Mouse (Mus musculus): ENCODE results near the gene Muc2.
"Not testable (repeated sequence)": the region's sequence is repeated elsewhere in the genome, so short reads cannot be mapped to it uniquely, and the experiment has no call there.

Gene Muc2

DNA sequence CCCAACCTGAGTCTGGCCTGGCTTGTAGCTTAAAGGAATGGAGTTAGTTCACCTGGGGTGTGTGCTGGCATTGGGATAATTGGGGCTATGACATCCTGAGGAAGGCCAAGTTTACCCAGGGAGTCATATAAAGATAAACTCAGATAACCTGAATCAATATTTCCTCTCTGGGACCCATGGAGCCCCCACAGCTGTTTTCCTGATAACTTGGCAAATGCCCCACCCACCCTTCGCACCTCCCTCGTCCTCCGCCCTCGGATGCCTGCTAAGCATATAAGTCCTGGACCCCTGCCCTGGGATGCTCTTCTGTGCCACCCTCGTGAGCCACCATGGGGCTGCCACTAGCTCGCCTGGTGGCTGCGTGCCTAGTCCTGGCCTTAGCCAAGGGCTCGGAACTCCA lies at the start of gene Muc2:
Muc2 (plus strand) TSS at position 301 of the 400 bp plus-strand sequence.
- no peak for DNase-seq (ENCODE audit: low read depth in 1 of 2, low spot score in 2 of 2)

DNA sequence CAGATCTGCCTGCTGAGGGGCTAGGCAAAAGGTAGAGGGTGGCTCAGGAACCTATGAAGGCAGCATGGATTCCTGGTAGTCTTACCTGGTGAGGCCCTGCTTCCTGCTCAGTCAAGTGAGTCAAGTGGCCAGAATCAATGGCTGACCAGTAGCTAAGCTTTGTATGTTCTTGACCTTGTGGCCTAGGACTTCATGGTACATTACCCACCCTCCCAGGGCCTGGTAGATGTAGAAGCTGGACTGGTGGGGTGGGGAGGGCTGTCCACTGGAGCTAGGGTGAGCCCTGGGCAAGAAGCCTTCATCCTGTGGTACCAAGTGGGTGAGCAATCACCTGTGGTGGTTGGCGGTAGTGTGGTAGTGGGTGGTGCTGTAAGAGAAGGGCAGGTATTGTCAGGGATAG lies 47.8 kb upstream of the Muc2 start:
- DNase-seq (ENCODE audit: low read depth in 1 of 2, low spot score in 2 of 2): no peak

DNA sequence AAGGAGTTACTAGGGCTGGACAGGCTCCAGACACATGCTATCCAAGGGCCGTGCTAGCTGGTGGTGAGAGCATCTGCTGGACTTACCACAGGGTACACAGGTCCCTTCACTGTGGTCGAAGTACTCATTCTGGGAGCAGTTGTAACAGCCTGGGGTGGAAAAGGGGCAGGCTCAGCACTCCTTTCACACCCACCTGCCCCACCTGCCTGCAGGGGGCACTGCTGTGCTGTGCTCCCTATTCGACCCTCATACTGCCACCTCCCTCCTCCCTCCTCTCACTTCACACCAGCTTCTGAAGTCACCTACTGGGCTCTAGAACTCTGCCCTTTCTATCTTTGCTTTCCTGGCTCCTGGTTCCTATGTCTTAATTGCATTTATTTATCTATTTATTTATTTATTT lies 47.0 kb upstream of the Muc2 start:
- no peak for DNase-seq (ENCODE audit: low read depth in 1 of 2, low spot score in 2 of 2)

DNA sequence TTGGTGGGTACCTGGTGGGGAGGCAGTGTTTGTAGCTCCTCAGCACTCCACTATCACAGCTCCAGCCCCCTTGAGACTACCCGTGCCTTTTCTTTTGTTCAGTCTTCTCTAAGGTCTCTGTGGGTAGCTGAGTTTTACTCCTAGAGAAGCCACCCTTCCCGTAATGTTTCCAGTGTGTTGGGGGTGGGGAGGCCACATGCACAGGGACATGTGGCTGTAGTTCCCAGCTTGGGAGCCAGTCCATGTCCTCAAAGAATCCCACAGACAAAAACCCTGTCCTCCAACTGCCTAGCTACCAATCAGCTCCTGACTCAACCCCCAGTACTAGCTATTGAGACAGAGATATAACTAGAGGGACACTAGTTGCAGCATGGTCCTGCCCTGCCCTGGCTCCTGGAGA lies 43.1 kb upstream of the Muc2 start:
- no peak for DNase-seq (ENCODE audit: low read depth in 1 of 2, low spot score in 2 of 2)

DNA sequence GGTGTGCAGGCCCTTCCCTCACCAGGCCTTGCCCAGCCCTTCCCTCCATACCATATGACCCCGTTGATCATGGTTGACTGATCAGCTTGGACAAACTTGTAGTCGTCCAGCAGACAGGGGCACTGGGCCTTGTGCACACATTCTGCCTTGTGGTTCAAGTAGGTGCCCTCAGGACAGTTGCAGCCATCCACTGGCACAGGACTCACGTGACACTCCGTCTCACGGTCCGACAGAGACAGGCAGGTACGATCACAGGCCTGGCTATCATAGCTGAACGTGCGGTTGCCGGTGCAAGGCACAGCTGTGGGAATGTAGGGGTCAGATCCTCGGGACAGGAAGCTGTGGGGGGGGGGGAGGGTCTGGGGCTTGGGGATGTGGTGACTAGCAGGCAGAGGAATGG lies 42.3 kb upstream of the Muc2 start:
- DNase-seq (ENCODE audit: low read depth in 1 of 2, low spot score in 2 of 2): no peak

DNA sequence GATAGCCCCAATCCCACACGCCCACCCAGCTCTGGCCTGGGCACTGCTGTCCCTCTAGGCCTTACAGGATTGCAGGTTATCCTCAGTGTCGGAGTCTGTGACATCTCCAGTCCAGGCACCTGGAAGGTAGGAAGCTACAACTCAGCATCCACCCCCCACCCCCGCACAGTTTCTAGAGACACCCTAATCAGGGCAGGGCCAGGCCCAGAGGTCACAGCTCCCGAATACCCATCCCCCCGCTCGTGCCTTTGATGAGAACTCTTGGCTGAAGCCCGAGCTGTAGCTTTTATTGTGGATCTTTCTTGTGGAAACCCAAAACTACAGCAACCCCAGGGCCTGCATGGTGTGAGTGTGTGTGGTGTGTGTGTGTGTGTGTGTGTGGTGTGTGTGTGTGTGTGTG lies 37.9 kb upstream of the Muc2 start:
- DNase-seq (ENCODE audit: low read depth in 1 of 2, low spot score in 2 of 2): no peak

DNA sequence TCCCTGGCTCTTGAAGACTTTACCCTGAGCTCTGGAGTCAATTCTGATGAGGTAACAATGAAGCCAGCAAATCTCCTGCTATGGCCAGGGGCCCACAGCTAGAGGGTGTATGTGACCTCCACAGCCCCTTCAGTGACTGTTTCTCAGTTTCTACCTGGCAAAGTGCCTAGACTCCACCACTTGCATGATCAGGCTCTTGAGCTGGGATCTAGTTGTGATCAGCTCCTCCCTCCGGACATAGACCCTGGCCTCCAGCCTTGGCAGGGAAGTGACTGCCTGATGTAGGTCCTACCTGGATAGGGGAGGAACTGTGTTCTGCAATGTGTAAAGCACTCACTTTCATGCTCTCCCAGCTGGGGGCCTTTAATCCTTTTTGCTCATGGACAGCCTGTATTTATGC lies 29.8 kb upstream of the Muc2 start:
- no peak for DNase-seq (ENCODE audit: low read depth in 1 of 2, low spot score in 2 of 2)

DNA sequence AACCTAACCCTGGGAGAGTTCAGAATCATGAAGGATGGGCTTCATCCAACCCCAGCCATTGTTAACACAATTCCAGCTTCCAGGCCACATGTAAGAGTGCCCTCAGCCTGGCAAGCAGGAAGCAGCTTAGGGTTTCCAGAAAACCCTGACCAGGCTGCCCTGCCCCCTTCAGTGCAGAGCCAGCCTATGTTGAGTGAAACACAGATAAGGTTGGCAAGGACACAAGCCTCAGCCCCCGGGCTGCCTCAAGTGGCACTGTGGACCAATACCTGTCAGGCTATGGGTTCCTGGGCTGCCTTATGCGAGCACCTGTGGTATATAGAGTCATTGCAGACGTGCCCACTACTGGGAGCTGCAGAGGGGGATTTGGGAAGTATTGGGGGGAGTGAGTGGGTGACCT lies 28.7 kb upstream of the Muc2 start:
- DNase-seq (ENCODE audit: low read depth in 1 of 2, low spot score in 2 of 2): no peak

DNA sequence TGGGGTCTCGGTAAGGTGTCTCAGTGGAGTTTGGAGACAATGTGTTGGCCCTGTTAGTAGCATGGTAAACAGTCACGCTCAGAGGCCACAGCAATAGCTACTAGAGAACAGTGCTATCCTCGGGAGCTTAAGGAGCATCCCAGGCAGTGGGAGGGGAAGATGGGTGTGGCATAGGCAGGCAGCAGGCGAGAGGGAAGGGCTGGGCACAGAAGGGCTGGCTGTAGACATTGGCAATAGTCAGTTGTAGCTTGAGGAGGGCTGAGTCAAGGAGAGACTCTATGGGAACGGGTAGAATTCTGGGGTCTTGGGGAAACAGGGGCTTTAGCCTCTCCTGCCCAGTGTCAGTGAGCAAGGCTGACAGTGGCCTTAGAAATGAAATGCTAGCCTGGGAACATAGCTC lies 27.9 kb upstream of the Muc2 start:
- DNase-seq (ENCODE audit: low read depth in 1 of 2, low spot score in 2 of 2): no peak

DNA sequence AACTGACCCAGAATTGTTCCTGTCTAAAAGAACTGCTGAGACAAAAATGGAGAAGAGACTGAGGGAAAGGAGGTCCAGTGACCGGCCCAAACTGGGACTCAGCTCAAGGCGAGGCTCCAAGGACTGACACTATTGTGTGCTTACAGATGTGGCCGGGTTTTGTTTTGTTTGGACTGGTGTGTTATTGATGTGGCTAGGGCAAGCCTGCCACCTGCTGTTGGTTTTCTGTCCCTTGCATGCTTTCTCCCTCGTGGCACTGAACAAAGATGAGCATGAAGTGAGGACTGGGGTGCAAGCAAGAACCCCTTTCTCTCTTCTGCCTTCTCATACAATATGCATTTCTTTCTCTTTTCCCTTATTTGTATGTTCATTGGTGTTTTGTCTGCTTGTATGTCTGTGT lies 23.9 kb upstream of the Muc2 start:
- no peak for DNase-seq (ENCODE audit: low read depth in 1 of 2, low spot score in 2 of 2)

DNA sequence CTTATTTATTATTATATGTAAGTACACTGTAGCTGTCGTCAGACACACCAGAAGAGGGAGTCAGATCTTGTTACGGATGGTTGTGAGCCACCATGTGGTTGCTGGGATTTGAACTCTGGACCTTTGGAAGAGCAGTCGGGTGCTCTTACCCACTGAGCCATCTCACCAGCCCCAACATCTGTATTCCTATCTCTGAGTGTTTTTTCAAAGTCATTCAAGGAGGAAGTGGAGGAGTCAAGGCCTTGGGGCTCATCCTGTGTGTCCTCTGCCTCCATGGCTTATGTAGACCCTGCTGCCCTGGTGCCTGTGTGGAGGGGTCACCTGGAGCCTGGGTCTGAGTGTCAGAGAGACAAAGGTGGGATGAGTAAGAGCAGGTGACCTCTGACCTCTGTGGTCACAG lies 21.0 kb upstream of the Muc2 start:
- not testable (repeated sequence) for DNase-seq (ENCODE audit: low read depth in 1 of 2, low spot score in 2 of 2)

DNA sequence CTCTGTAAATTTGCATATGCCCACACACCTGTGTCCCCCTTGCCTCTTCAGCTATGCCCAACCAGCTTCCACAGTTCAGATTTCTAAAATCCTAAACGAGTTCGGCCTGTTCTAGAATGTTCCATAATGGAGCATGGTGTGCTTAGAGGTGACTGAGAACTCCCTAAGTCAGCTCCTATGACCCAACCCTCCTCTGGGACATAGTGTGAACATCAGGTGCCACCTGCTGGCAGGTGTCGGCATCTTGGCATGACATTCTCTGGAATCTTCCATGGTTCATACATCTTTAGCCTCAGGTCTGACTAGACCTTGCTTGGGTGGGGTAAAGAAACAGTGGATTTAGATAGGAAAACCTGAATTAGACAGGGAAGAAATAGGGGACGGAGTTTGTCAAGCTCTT lies 19.1 kb upstream of the Muc2 start:
- DNase-seq (ENCODE audit: low read depth in 1 of 2, low spot score in 2 of 2): no peak

DNA sequence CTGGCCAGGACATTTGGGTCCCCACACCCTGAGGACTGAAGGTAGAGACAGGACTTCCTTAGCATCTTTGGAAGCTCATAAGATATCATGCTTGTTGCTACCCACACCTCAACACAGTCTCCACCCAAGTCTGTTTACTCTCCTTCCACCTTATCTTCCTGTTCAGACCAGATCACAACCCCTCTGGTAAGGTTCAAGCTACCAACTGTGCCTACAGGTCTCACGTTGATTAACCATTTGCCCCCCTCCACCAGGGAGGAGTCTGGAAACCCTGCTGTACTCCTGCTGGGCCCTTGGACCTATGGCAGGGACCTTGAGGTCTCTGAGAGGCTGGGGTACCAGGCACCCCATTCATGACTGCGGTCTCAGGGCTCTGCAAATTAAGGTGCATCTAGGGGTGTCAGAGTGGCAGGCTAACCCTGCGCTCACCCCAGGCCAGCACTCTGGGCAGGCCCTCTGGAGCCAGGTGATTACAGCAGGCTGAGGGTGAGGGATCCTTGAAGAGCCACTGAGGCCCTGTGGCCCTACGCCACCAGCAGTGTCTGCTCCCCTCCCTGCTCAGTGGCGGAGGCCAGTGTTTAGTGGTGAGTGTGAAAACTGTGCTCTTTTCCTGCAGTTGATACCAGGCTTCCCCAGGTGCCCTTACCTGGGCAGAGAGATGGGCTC lies 18.4 kb upstream of the Muc2 start:
- no peak for DNase-seq (ENCODE audit: low read depth in 1 of 2, low spot score in 2 of 2)

DNA sequence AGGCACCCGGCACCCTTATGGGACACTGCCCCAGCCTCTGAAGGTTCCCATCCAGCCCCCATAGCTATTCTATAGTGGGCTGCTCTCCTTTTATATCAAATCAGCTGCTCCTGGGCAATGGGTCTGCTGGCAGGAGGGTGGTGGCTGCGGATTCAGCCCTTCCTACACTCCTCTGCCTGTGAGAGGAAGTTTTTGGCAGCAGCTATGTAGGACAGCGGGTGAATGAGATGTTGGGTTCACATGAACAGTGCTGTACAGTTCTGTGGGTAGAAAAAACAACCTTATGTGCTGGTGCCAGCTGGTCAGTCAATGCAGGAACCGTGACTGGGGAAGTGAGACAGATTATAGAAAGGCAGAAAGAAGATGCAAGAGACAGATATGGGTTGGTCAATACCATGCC lies 11.2 kb upstream of the Muc2 start:
- DNase-seq (ENCODE audit: low read depth in 1 of 2, low spot score in 2 of 2): no peak

DNA sequence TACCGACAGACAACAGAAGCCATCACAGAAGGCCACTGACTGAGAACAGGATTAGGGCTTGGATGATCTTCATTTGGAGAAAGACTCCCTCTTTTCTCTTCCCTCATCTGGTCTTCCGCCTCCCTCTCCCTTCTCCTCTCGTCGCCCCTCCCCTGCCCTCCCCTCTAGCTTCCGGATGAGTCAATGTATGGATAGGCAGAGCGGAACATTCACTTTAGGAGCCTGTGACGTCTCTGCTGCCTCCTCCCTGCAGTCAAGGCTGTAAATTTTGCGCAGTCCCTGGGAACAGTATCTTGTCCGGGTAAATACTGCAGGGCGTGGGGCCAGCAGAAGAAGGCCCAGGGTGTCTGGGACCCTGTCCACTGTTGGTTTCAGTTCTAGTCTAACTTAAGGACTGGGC lies 2.8 kb upstream of the Muc2 start:
- DNase-seq (ENCODE audit: low read depth in 1 of 2, low spot score in 2 of 2): no peak

DNA sequence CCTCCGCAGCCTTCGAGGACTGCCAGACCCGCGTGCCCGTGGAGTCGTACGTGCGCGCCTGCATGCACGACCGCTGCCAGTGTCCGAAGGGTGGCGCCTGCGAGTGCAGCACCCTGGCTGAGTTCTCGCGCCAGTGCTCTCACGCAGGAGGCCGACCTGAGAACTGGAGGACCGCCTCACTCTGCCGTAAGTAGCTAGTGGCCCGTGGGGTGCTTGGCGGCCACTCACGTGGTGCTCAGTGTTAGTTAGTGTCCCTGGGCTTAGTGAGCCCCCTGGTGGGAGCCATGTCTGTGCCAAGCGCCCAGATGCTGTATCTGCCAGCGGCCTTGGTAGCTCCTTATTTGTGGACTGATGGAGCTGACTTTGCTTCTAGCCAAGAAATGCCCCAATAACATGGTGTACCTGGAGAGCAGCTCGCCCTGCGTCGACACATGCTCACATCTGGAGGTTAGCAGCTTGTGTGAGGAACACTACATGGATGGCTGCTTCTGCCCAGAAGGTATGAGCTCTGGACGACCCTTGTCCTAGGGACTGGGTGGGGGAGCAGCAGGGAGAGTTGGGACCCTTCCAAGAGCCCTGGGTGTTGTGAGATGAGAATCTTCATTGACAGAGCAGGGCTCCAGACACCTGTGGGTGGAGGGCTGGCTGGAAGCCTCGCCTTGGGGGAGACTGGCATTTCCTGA lies 3.6 kb downstream of the Muc2 start:
- no peak for DNase-seq (ENCODE audit: low read depth in 1 of 2, low spot score in 2 of 2)

DNA sequence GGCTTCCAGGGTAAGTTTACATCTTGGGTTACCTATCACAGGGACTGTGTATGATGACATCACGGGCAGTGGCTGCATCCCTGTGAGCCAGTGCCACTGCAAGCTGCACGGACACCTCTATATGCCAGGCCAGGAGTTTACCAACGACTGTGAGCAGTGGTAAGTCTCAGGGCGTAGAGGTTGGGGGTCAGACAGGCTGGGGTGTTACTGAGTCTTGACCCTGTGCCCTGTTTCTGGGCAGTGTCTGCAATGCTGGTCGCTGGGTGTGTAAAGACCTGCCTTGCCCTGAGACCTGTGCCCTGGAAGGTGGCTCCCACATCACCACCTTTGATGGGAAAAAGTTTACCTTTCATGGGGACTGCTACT lies 4.1 kb downstream of the Muc2 start:
- no peak for DNase-seq (ENCODE audit: low read depth in 1 of 2, low spot score in 2 of 2)

DNA sequence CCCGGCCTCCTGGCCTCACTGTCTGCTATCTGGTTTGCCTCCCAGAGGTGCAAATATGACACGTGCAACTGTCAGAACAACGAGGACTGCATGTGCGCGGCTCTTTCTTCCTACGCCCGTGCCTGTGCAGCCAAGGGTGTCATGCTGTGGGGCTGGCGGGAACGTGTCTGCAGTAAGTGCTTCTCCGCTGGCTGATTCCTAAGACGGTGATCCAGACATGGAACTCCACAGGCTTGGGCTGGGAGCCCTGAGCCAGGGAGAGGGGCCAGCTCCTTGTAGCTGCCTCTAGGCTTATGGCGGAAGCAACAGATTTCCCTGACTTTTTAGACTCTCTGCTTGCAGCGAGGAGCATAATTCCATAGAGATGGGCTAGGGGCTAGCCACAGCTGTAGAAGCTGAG lies 6.4 kb downstream of the Muc2 start:
- DNase-seq (ENCODE audit: low read depth in 1 of 2, low spot score in 2 of 2): no peak

DNA sequence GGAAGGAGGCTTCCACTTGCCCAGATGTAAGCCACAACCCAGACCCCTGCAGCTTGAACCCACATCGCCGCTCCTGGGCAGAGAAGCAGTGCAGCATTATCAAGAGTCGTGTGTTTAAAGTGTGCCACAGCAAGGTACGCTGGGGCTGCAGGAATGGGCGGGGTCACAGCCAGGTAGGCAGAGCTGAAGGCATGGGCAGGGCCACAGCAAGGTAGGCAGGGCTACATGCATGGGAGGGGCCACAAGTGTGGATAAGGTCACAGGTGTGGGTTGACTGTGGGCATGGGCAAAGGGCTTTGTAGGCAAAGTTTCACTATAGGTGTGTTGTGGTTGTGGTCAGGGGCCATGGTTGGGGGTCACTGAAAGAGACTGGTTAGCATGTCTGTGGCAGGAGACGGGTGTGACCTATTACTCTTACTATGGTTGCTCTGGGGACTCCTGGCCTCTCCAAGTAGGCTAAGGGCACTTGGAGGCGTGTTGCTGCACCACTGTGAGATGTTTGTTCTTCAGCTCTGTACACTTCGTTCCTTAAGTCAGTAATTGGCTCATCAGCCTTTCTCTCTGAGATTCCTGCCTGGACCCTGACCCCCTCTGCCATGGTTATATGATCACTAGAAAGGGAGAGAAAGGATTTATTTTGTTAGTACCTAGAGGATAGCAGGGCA lies 9.5 kb downstream of the Muc2 start:
- no peak for DNase-seq (ENCODE audit: low read depth in 1 of 2, low spot score in 2 of 2)

DNA sequence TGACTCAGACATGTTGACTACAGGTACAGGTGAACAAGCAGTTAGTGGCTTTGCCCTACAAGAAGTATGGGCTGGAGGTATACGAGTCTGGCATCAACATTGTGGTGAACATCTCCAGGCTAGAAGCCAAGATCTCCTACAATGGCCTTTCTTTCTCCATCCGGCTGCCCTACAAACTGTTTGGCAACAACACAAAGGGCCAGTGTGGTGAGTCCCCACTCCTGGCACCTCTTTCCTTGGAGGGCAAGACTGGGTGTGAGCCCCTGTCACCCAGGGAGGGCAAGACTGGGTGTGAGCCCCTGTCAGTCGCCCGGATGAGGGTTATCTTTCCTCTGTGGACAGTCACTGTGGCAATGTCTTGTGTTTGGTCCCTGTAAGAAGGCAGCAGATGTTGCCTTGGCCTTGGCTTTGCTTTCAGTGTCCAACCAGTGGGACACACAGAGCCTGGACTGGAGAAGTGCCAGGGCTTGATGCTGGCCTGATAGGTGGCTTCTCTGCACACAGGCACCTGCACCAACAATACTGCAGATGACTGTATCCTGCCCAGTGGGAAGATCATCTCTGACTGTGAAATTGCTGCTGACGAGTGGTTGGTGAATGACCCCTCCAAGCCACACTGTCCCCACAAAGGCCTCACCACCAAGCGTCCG lies 57.4 kb downstream of the Muc2 start:
- no peak for DNase-seq (ENCODE audit: low read depth in 1 of 2, low spot score in 2 of 2)

DNA sequence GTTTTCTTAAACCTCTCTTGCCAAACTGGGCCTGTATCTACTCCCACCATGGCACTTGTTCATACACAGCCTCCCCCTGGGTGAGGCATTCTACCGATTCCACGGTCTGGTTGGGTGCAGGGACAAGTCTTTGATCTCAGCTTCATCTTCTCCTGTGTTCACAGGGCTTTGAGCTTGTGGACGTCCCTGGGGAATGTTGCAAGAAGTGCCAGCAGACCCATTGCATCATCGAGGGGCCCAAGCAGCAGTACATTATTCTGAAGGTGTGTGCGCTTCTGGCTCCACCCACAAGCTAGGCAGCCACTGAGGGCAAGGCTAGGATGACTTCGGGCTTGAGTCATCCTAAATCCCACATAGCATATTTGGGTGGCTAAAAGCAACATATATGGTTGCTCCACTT lies 62.4 kb downstream of the Muc2 start:
- DNase-seq (ENCODE audit: low read depth in 1 of 2, low spot score in 2 of 2): no peak

DNA sequence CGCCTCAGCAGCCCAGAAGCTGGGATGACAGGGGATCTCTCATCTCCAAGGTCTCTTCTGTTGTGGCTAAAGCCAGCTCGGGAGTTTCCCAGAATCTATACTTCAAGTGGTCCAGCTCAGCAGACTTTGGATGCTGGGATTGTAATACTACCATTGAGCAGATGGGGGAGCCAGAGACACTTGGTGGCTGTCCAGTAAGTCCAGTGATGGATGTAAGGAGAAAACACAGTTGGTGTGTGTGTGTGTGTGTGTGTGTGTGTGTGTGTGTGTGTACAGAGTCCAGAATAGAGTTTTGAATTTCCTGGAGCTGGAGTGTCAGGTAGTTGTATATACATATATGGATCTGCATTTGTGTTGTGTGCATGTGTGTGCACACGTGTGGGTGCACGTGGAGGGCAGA lies 65.7 kb downstream of the Muc2 start:
- no peak for DNase-seq (ENCODE audit: low read depth in 1 of 2, low spot score in 2 of 2)
